Mouse (Mus musculus): ENCODE measurements around the gene Hcar1.

The Hcar1 gene

DNA sequence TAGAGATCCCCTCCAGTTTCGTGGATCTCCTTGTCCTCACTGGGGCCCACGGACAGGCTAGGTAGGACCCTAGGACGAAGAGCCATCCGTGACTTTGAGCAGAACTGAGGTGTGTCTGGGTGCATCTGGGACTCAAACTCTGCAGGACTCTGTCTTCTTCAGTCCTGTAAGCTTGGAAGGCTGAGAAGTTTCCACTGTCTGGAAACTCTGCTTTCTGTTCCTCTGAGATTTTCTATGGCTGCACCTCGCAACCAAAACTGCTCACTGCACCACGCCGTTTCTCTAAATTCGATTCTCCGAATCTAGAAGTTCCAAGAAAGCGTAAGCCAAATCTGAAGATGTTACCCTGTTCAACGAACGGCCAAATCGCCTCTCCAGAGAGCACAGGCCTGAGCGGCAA, 15.9 kb downstream of the Hcar1 start:
- no peak for DNase-seq (ENCODE audit: low read depth, low spot score)

DNA sequence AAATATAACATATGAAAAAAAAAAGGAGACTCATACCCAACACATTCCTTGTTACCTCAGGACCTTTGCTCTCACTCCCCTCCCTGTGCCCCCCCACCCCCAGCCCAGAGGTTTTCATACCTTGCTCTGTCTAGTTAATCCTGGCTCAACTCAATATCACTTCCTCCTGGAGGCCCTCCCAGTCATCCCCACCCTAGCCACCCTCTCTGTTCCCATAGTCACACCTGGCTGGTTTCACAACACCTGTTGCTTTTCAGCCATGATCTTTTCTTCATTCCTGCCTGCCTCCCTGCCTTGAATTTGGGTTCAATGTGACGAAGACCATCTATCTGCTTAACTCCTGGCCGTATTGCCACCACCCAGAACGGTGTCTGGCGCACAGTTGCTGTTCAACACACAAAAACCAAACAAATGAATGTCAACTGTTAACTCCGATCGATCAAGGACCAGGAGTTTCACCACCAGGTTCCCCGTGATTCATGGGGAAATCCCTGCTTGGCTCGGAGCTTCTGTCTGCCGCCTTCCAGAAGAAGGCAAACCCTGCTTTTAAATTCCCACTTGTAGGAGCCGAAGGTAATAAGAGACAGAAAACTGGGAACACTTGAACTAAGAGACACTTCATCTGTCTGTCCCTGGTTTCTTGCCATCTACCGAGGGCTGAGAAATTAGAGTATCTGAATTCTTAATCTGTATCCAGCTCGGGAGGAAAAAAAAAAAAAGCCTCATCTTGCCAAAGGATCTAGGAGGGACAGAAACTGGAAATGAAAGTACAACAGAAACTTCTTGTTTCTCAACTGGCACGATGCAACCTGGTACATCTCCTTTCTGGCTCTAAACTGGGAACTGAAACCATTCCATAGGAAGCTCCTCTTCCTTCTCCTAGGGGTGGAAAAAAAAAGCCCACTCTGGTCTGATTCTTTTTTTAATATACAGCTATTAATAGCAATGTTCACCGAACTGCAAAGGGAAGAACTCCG, 17.2 kb downstream of the Hcar1 start:
- DNase-seq (ENCODE audit: low read depth, low spot score), result no peak

DNA sequence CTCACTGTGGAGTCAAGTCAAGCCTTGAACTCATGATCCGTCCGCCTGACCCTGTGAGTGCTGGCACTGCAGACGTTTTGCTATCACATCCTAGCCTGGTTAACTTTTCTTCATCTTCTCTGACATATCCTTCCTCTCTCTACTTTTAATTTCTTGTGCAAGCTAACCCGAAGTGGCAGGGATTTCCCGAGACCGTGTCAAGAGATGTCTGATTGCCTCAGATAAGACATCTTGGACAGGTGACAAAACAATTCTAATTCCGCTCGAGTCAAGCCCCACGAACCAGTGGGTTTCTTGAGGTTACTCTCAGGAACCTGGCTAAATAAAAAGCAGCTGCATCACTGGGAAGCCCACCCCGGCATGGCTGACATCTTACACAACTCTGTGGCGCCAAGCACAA, 21.0 kb downstream of the Hcar1 start:
- DNase-seq (ENCODE audit: low read depth, low spot score), result no peak

DNA sequence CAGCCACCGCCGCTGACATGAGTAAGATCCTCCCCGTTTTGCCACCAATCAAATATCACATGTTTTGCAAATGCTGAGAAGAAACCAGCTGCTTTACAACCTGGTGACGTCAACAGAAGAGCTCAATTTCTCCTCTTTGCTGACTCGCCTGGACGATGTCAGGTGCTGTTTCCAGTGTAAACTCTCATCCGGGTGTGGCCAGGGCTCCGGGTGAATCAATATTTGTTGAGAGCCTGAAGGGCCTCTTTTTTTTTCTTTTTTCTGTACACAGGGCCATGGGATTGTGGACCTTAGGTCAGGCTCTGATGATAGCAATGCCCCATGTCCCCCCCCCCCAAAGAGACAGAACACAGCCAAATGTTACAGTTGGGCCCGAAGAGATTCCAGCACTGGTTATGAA, 25.3 kb downstream of the Hcar1 start:
- DNase-seq (ENCODE audit: low read depth, low spot score), result no peak

DNA sequence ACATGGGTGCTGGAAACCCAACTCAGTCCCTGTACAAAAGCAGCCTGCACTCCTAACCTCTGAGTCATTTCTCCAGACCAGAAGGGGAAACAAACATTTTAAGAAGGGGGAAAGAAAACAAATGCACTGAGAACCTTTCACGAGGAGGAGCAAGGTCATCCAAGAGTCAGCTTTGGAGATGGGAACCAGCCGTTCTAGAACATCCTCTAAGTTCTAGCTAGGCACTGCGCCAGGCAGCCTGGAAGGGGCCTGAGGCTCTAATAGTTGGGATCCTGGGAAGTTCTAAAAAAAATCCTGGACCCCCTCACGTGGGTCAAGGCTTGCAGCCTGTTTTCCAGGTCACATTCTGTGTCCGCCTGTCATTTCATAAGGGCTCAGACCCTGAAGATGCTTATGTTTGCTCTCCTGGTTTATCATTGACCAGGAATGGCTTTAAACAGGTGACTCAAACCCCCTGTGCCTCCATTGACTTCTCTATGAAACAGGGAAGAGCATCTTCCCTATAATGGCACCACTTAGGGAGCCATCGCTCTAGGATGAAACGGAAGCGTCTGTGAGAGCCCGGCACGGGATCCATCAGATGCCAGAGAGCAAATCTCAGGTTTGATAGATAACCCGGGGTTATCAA, 25.8 kb downstream of the Hcar1 start:
- DNase-seq (ENCODE audit: low read depth, low spot score), result no peak

DNA sequence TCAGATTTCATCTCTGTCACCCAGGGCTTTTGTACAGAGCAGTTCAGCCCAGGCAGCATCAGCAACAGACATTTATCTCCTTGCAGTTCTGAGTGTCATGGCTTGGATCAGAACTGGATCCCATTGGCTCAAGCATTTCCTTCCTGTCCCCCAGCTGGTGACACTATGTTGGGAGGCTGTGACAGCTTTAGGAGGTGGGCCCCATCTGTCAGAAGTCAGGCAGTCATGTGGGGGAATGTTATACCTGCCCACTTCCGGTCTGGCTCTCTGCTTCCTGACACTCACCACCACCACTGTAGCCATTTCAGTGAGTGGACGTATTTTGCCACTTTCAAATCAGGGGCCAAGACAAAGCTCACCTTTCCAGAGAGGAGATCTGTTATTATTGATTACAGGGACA, 28.4 kb downstream of the Hcar1 start:
- no peak for DNase-seq (ENCODE audit: low read depth, low spot score)

DNA sequence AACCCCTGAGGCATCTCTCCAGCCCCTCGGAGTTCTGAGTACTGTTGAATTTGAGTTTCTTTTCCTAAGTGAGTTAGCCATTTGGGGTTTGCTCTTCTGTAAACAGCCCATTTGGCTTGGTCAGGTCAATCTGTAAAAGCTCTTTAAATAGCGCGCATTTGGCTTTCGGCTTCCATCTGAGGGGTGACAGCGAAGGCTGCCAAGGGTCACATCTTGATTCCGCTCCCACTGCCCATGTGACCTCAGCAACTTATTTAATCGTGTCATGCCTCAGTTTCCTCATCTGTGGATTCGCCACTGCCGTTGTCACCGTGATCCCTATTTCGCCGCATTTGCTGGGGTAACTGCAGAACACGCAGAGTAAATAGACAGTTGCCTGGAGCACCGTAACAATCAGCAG, 35.5 kb downstream of the Hcar1 start:
- DNase-seq (ENCODE audit: low read depth, low spot score), result no peak

DNA sequence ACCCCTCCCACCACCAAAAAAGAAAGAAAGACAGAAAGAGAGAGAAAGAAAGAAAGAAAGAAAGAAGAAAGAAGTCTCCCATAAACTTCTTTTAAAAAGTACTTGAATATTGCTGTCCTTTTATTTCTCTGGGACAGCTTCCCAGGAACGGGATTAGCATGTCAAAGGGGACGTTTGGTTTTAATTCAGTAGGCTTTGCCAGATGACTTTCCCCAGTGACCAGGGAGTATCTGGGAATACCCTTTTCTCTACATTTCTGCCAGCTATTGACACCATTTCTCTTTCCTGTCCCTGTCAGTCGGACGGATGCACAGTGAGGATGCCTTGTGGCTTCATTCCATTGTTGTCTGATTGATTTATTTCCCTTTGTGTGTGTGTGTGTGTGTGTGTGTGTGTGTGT, 36.0 kb downstream of the Hcar1 start:
- DNase-seq (ENCODE audit: low read depth, low spot score), result peak; percentile 32

DNA sequence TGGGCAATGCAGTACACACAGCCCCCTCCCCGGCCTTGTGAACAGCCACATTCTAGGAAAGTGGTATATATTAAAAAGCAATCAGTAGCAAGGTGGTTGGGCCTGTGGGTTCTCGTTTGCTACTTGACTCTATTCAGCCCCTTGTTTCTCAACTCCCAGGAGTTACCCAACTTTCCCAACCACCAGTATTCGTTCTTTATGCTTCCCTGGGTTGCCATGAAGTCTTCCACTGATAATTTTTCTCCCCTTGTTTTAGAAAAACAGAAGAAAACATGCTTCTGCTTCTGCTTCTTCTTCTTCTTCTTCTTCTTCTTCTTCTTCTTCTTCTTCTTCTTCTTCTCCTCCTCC, 36.9 kb downstream of the Hcar1 start:
- no peak for DNase-seq (ENCODE audit: low read depth, low spot score)

DNA sequence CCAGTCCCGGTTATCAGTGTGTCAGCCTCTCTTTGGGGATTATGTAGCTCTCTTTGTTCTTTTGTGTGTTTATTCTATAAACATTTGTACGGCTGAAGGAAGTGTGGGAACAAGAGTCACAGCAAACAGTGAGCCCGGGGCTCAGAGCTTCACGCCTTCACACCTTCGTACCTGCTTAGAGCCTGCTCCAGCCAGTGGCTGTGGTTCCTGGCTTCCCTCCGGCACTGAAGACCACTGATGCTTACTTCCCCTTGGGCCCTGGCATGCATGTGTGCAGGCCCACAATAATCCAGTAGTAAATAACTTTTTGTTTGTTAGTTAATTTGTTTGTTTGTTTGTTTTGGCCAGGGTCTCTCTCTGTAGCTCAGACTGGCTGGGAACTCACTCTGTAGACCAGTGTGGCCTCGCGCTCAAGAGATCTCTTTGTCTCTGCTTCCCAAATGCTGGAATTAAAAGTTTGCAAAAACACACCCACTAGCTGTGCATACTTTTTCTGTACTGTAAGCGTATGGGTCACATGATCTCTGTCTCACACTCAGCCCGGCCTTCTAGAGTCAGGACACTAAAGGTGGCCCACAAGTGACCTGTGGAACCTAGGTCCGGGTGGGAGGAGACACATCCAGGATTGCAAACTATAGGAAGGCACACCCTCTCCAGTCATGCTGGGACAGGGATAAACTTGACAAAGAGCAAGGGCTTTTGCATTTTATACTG, 37.4 kb downstream of the Hcar1 start:
- DNase-seq (ENCODE audit: low read depth, low spot score), result no peak

DNA sequence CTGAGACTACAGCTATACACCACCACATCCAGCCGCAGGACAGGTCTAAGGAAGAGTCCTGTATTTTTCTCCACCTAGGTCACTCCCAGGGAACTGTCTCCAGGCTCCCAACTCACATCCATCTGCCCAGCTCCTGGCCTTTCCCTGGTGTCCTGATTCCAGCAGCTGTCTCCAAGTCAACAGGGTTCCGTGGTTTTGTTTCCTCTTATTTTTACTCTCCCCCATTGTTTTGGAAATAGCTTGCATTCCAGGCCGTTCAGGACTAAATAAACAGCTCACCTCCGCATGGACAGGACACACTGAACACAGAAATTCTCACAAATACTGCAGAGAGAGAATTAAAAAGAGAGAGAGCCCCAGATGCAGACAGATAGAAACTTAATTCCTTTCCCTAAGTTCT, 42.4 kb downstream of the Hcar1 start:
- DNase-seq (ENCODE audit: low read depth, low spot score), result peak; percentile 44

DNA sequence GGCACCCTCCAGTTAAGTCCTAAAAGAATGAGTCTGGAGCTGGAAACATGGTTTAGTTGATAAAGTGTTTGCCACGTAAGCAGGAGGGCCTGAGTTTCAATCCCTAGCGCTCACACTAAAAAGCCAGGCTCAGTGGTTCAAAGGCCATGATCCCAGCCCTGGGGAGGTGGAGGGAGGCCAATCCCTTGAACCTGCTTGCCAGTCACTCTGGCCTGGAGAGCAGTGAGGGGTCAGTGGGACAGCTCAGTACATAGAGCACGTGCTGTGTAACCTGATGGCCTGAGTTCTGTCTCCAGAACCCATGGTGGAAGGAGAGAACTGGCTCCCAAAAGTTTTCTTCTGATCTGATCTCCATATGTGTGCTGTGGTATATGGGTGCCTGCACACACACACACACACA, 45.0 kb downstream of the Hcar1 start:
- DNase-seq (ENCODE audit: low read depth, low spot score), result no peak

DNA sequence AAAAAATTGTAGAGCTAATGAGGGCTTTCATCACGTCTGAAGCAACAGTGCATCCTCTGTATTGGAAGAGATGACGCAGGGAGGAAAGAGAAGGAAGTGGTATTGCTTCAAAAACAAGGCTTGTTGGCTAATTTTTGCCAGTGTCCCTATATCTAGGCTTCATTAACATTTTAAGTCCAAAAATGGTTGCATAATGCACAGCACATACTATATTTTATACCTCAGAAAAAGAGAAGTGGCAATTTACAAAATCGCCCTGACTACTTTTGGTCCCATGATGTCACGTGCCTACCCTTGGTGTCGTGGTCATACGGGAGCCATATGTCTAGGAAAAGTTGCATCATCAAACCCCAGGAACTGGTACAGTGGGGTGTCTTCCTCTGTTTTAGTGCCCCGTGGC, 47.5 kb downstream of the Hcar1 start:
- DNase-seq (ENCODE audit: low read depth, low spot score), result no peak

DNA sequence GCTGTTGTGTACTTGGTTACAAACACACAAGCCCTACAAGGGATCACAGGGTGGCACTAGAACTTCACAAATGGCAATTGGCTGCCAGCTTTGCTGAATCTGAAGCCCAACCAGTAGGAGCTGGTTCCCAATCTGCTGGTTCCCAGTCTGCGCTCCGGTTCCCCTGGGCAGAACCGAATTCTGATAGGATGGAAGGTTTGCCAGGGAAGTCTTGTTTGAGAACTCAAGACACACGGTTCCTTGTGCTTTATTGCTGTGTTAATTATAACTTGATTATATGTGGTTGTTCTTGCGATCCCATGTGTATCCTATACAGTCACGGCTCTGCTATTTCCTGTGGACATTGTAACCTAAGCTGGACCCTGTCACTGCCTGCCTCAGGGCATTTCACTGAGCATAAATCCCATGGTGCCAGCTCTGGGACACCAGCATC, 52.1 kb downstream of the Hcar1 start:
- peak; percentile 91 for DNase-seq (ENCODE audit: low read depth, low spot score)

Data from 3T3-L1 (cell line).